Mouse (Mus musculus) kidney, adult 18-20 months (tissue): ENCODE results near the gene Sec24a.
"Not testable (repeated sequence)": the region's sequence is repeated elsewhere in the genome, so short reads cannot be mapped to it uniquely, and the experiment has no call there.

Experiments
- DNase-seq: peaks from one replicate; pipeline ENCODE4 v3.0.0; 2021

Gene Sec24a

GRCm38 (mm10) chr11:51763213-51763907, at the start of gene Sec24a, which contains the start of gene Sar1b:
Gene Sec24a (minus strand): TSS chr11:51763634.
Gene Sar1b (plus strand): TSS chr11:51763687.
- peak; percentile 86 for DNase-seq

DNA sequence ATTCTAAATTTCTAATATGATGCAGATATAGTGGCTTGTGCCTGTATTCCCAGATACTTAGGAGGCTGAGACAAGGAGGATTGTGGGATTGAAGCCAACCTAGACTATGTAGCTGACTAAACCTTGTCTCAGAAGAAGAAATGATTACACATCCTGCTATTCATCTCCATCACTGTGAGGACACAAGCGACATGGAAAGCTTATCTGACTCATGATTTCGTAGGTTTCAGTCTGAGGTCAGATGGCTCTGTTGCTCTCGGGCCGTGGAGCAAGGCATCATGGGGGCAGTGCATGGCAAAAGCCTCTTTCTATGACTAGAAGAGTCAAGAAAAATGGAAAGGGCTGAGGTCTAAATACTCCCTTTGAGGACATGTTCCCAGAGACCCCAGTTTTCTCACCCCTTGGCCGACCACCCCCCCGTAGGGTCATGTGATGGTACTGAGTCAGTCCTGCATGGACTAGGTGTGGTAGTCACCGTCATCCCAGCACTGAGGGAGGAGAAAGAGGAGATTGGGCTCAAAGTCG, 48.6 kb upstream of the Sec24a start:
- DNase-seq = no peak

- DNase-seq = no peak
Observed at GRCm38 (mm10) chr11:51811230-51811629, 47.8 kb upstream of the Sec24a start.

- peak; percentile 46 for DNase-seq
Observed at GRCm38 (mm10) chr11:51809632-51810224, 46.3 kb upstream of the Sec24a start.

DNA sequence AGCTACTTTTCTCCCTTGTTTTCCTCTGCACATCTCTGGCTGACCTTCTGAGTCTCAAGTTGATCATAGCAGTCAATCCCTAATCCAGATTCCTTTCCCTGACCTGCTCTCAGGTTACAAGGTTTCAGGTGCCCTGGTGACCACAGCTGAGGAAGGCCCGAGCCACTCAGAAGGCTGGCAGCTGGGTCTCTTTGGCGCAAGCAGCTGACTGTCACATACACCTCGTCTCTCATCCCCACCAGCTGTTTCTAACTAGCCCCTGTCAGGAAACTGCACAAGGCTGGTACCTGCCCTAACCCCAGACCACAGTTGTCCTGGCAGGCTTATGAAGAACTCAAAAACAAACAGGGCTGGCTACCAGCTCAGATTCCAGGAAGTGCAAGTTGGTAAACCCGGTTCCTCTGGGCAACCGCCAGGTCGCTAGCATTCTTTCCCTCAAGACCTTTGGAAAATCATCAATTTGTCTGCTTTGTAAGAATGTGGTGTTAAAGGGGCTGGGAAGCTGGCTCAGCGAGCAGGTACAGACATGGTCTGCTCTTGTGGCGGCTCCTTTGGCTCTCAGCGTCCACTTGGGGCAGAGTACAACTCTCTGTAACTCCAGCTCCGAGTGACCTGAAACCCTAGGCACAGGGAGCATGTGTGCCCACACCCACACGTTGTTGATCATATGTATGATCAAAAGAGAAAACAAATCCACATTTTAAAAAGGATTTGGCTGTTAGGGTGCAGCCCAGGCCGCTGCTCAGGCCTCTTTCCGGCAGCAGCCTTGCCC, 43.9 kb upstream of the Sec24a start:
- DNase-seq = peak; percentile 51

DNA sequence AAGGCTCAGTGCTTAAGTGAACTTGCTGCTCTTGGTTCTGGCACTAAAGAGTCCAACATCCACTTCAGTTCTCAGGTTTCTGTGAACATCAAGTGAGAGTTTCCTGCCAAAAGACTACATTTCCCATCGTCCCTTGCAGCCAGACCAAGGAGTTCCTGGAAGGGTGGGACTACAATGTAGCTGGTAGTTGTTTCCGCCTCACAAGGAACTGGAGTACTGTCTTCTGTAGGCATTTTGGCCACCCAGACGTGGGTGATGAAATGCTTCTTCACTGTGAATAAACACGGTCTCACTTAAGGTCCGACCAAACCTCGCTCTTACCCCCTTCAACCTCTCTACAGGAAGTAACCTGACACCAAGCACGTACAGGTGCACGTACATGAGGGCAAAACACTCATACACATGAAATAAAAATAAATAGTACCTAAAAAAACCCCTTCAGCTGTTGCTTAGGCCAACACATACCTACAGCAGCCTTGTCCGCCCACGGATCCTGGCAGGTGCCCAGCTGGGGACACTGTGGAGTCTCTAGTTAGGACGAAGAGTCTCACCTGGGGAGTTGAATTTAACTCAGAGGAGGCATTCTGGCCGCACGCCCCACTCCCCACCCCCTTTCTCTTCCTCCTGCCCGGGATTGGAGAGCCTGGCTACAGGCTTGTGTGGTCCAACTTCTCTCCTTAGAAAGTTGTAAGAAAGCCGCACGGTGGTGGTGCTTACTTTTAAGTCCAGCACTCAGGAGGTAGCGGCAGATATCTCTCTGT, 42.0 kb upstream of the Sec24a start:
- peak; percentile 73 for DNase-seq

DNA sequence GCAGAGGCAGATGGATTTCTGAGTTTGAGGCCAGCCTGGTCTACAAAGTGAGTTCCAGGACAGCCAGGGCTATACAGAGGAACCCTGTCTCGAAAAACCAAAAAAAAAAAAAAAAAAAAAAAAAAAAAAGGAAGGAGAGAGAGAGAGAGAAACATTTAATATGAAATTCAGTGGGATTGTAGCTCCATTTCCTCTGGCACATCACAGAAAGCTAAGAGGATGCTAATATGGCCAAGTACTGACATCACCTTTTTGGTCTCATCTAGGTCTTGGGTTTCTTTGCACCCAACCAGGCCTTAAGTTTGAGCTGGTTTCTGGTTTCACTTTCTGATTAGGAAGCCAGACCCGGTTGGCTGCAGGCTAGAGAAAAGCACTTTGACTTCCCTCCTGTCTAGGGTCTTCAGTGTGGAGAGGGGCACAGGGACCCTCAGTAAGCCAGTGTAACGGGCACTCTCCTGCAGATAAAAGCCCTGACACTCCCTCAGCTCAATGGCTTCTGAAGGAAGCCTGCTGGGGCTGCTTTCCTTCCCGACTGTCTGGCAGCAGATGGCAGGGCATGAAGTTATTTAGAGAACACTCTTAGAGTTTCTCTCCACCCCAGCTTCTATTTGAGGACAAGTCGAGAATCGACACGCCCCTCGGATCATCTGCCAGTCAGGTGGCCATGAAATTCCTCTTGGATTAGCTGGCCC, 37.3 kb upstream of the Sec24a start:
- no peak for DNase-seq

DNA sequence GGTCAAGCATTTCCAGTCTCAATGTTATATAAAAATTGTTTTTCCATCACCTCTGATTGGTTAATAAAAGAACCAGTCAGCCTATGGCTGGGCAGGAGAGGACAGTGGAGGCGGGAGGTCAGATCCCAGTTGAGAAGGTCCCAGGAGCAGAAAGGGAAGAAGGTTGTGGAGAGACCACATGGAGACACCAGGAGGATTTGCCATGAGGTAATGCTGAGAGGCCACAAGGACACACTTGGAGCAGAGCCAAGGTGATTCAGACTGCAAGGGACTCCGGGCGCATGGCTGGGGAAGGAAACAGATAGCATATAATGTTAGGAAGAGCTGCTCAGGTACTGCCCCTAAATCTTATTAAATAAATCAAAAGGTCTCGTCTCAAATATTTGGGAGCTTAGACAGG, 32.8 kb upstream of the Sec24a start:
- no peak for DNase-seq

GRCm38 (mm10) chr11:51790662-51791061, 27.2 kb upstream of the Sec24a start:
- no peak for DNase-seq

DNA sequence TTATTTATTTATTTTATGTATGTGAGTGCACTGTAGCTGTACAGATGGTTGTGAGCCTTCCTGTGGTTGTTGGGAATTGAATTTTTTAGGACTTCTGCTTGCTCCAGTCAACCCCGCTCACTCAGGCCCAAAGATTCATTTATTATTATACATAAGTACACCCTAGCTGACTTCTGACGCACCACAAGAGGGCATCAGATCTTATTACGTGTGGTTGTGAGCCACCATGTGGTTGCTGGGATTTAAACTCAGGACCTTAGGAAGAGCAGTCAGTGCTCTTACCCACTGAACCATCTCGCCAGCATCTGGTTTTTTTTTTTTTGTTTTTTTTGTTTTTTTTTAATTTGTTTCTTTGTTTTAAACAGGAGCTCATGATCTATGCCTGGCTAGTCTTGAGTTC, 26.3 kb upstream of the Sec24a start:
- not testable (repeated sequence) for DNase-seq

DNA sequence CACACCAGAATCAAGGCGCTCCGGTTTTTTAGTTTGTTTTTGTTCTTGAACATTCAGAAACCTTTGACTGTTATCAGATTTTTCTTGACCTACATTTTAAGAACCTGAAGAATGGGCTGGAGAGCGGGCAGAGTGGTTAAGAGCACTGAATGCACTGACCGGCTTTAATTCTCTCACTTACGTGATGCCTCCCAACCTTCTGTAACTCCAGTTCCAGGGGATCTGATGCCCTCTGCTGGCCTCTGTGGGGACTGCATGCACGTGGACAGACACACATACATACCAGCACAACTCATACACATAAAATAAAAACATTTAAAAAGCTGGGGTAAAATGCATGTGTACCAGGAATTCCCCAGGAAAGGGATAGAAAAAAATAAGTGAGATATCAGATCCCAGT, 22.5 kb upstream of the Sec24a start:
- peak; percentile 64 for DNase-seq

GRCm38 (mm10) chr11:51782721-51783120, 19.3 kb upstream of the Sec24a start:
- DNase-seq = no peak

GRCm38 (mm10) chr11:51780773-51781267, 17.4 kb upstream of the Sec24a start:
- DNase-seq = no peak

GRCm38 (mm10) chr11:51777478-51777877, 14.0 kb upstream of the Sec24a start:
- no peak for DNase-seq

GRCm38 (mm10) chr11:51775507-51775906, 12.1 kb upstream of the Sec24a start:
- no peak for DNase-seq

DNA sequence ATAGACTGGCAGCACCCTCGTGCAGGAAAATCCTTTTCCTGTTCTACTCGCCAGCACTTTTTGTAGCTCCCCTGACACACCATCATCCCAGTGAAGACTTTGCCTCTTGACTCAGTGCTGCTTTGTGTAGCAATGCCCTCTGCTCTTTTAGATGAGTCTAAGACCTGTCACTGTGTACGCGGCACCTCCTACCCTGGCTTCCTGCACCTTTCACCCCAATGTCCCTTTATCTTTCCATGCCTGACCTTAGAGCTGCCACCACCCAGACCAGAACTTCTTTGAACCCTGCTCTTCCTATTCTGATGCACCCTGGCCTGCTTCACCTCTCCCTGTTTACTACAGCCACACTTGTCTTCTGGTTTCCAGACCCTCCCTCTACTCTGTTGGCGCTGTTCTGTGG, 4.9 kb upstream of the Sec24a start:
- DNase-seq = peak; percentile 25

GRCm38 (mm10) chr11:51767579-51768220, 4.3 kb upstream of the Sec24a start:
- DNase-seq = peak; percentile 31

GRCm38 (mm10) chr11:51764816-51765215, 1.4 kb upstream of the Sec24a start:
- no peak for DNase-seq

DNA sequence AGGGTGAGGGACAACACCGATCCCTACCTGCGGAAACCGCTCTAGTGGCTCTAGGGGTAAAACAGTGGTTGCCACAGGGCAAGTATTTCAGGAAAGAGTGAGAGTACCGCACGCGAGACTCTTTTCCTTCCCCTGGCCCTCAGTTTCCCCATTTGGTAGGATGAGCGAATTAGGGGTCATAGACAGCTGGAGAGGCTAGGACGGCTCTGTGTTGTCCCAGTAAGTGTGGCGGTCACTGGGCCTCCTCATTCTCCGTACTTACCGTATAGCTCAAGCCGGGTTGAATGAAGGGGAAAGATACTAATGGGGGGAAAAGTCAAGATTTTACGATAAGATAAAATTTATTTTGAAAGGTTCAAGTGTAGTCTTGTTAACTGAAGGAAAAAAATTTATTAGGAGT, 521 bp upstream of the Sec24a start:
- DNase-seq = no peak

DNA sequence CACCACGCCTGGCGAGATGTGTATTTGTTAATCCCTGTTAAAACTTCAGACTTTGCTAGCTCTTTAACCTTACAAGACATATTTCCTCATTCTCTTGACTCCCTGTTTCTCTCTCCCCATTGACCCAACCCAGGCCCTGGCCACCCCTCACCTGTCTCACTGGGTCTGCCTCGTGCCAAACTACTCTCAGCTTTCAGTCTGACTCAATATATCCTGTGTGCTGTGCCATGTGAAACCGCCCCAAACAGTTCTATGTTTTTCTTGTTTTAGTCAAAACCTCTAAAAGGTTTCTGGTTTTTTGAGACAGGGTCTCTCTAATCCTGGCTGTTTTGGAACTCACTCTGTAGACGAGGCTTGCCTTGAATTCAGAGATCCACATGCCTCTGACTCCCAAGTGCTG, 2.2 kb downstream of the Sec24a start:
- DNase-seq = no peak

- no peak for DNase-seq
Observed at GRCm38 (mm10) chr11:51759941-51760657, 3.3 kb downstream of the Sec24a start.
